Mouse (Mus musculus) C2C12 (cell line): ENCODE results near the gene Gm30083. TPM values are rescaled to one million over a fixed set of nuclear protein-coding genes. Genes with fewer than 3 reads are reported as not detected.

Source experiments
- H3K27me3 ChIP-seq: one replicate; pipeline ENCODE4 v1.6.1; 2011; ENCODE audit not compliant: control insufficient read depth, insufficient read depth, insufficient read length
- H3K36me3 ChIP-seq: one replicate; pipeline ENCODE4 v1.6.1; 2011; ENCODE audit not compliant: control insufficient read depth, insufficient read depth
- H3K4me3 ChIP-seq: one replicate; pipeline ENCODE4 v1.5.1; 2011; ENCODE audit warnings: mild to moderate bottlenecking, control low read depth; ENCODE audit not compliant: poor library complexity, insufficient read depth, severe bottlenecking
- H3K79me2 ChIP-seq: one replicate; pipeline ENCODE4 v1.6.1; 2011; ENCODE audit not compliant: control insufficient read depth, insufficient read depth
- H3K79me3 ChIP-seq: one replicate; pipeline ENCODE4 v1.6.1; 2011; ENCODE audit warnings: low read depth, control low read depth
- H3ac ChIP-seq: one replicate; pipeline ENCODE3; 2011; ENCODE audit warnings: low read depth; ENCODE audit not compliant: control insufficient read depth, insufficient read length
- CEBPB ChIP-seq: IDR thresholded peaks from one replicate; pipeline ENCODE4 v1.6.1; 2011; ENCODE audit warnings: low read depth, mild to moderate bottlenecking, control low read depth, moderate library complexity
- CTCF ChIP-seq: IDR thresholded peaks from one replicate; pipeline ENCODE4 v1.5.1; 2011; ENCODE audit not compliant: control insufficient read depth, insufficient read depth, insufficient read length
- FOSL1 ChIP-seq: IDR thresholded peaks from one replicate; pipeline ENCODE4 v1.8.0; 2011; ENCODE audit warnings: mild to moderate bottlenecking, low read length; ENCODE audit not compliant: poor library complexity, insufficient read depth, severe bottlenecking
- MAX ChIP-seq: IDR thresholded peaks from one replicate; pipeline ENCODE4 v1.6.1; 2011; ENCODE audit warnings: mild to moderate bottlenecking, control low read depth
- MYOD1 ChIP-seq: IDR thresholded peaks from one replicate; pipeline ENCODE4 v1.6.1; 2011; ENCODE audit warnings: low read depth; ENCODE audit not compliant: control insufficient read depth, insufficient read length
- MYOG ChIP-seq: IDR thresholded peaks from one replicate; pipeline ENCODE4 v1.6.1; 2011; ENCODE audit not compliant: control insufficient read depth, insufficient read length; ENCODE audit errors: extremely low read depth
- USF1 ChIP-seq: IDR thresholded peaks from one replicate; pipeline ENCODE4 v1.6.1; 2011; ENCODE audit warnings: low read depth, mild to moderate bottlenecking, control low read depth, moderate library complexity
- polyA plus RNA-seq: library from polyadenylated mRNA; unstranded; fragments of >200 nt; fragmentation: generic; extraction: Trizol; gene quantifications from one replicate; pipeline ENCODE4 v1.2.1, GENCODE M21; 2012; ENCODE audit warnings: missing spikeins

The Gm30083 gene
- polyA plus RNA-seq, 1 experiment: not detected

DNA sequence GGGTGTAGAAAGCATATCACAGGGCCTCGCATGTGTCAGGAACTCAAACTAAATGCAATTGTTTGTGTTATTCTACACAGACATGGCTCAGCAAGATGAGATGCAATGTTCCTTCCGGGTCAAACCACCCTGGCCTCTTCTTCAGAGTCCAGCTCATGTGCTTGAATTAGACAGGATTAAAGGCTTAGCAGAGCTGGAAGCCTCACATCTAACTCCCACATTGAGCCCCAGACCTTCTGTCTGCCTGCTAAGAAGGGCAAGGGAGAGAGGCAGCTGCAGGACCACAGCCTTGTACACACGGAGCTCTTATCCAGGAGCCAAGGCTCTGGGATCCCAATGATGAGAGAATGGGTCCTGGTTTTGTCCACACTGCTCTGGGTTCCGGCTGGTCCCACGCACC lies 61.2 kb downstream of the Gm30083 start, which contains the start of gene Rbp3:
TSS of gene Rbp3 (plus strand) at position 243 of the 400 bp plus-strand sequence.
- H3K79me3 ChIP-seq: no peaks in the 10 kb centered on the region
- H3K4me3 ChIP-seq: no peak within 1 kb of the TSS
- H3K79me2 ChIP-seq: no peaks in the 10 kb centered on the region

DNA sequence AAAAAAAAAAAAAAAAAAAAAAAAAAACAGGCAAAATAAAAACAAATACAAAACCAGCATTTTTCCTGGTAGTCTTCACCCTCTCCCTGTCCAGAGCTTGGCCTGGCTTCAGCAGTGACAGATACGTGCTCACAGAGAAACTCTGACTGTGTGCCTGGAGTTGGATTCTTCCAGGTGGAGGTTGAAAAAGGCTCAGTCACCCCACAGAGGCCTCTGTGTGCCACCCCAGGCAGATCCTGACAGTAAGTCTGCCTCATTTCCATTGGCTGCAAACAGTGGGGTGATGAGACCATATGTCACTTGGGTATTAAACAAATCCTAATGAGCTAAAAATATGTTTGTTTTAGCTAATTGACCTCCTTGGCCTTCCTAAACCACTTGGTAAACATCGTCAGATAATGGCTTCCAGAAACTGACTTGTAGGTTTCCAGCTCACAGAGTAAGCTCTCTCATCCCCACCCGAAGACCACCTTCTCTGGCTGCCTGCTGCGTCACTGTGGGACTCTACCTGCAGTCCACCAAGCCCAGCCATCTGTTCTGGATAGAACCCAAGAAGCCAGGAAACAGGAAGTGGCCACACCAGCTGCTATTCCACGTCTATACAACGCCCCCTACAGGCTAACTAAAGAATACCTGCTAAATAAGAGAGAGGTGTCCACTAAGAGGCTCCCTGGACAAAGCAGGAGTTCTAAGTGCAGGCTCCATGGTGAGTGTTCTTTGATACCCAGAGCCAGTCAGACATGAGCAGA lies 62.6 kb downstream of the Gm30083 start:
- Histone ChIP-seq H3K27me3 (peaks cover 20% of the 10 kb centered on the region), H3K4me3 (no peak overlapping the region), H3K36me3 (no peaks in the 10 kb centered on the region), H3ac (no peak overlapping the region), H3K79me3 (no peaks in the 10 kb centered on the region), H3K79me2 (no peaks in the 10 kb centered on the region)
- TF ChIP-seq MYOG (no peak), FOSL1 (no peak), MAX (no peak), CTCF (no peak), MYOD1 (no peak), USF1 (no peak), CEBPB (no peak)

More for the DNA sequence above, 61.2 kb downstream of the Gm30083 start, which contains the start of gene Rbp3:
- Histone ChIP-seq H3K36me3 (no peaks in the 10 kb centered on the region), H3ac (no peak within 1 kb of the TSS), H3K27me3 (peaks cover 31% of the 10 kb centered on the region)
- no peak for TF ChIP-seq MYOG
- no peak for TF ChIP-seq USF1
- no peak for TF ChIP-seq MAX
- no peak for TF ChIP-seq MYOD1
- TF ChIP-seq CEBPB: no peak
- no peak for TF ChIP-seq FOSL1
- TF ChIP-seq CTCF: no peak

DNA sequence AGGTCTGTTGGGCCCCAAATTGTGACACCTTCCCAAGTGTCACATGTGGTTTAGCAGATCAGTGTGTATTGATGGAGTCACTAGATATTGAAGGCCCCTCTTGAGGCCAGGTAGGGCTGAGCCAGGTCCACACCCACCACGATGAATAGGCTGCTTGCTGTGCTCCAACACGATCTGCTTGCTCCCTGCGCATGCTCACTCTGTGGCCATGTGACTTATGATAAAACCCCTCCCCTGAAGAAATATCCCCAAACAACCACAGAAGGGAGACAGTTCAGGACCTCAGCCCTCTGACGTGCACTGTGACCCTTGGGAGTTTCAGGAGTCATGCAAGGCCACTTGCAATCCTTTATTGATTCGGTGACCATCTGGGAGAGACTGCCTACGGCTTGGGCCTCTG lies 68.9 kb downstream of the Gm30083 start:
- no peaks in the 10 kb centered on the region for H3K79me2 ChIP-seq
- no peak overlapping the region for H3K4me3 ChIP-seq
- H3ac ChIP-seq: no peak overlapping the region
- H3K36me3 ChIP-seq: no peaks in the 10 kb centered on the region
- TF ChIP-seq USF1 (no peak), MYOD1 (no peak), MAX (no peak), FOSL1 (no peak), CEBPB (no peak), MYOG (no peak), CTCF (no peak)
- H3K79me3 ChIP-seq: no peaks in the 10 kb centered on the region
- H3K27me3 ChIP-seq: no peaks in the 10 kb centered on the region

DNA sequence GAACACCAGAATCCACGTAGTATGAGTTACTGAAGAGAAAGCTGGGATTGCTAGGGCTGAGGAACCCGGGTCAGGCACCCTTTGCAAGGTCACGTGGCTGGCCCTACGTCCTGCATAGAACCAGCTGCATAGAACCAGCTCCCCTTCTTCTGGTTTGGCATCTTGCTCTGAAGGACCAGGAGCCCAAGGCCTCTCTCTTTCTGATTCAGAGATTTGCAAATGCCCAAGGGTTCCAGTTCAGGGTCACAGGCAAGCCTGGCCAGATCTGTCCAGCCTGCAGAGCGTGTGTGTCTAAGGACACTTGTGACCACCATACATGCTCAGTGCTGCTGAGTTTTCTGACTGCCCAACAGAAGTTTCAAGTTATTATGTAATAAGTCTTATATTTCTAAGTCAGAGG lies 72.8 kb downstream of the Gm30083 start:
- Histone ChIP-seq H3K27me3 (no peaks in the 10 kb centered on the region), H3K4me3 (no peak overlapping the region), H3ac (no peak overlapping the region), H3K79me3 (no peaks in the 10 kb centered on the region), H3K36me3 (no peaks in the 10 kb centered on the region), H3K79me2 (no peaks in the 10 kb centered on the region)
- TF ChIP-seq CTCF (no peak), MYOG (no peak), FOSL1 (no peak), USF1 (no peak), MYOD1 (no peak), CEBPB (no peak), MAX (no peak)

DNA sequence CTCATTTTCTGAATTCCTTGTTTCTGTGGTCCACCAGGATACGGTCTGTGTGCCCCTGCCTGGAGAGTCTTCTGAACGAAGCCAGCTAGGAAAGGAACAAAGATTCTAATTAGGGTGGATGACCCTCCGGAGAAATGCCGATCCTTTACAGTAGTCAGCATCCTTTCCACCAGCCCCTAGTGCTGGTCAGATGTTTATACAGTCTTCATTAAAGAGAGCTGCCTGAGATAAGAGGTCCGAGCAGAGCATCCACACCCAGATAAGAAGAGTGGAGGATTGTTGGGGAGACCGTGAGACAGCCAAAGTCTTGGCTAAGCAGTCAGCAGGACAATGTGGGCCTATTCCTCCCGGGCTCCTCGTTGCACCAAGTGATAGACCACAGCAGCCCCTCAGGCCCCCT lies 74.2 kb downstream of the Gm30083 start, which contains the start of gene Gdf2:
TSS of gene Gdf2 (plus strand) at position 301 of the 400 bp plus-strand sequence.
- Histone ChIP-seq H3K4me3 (no peak within 1 kb of the TSS), H3K79me3 (no peaks in the 10 kb centered on the region), H3K36me3 (no peaks in the 10 kb centered on the region), H3ac (no peak within 1 kb of the TSS), H3K79me2 (no peaks in the 10 kb centered on the region), H3K27me3 (no peaks in the 10 kb centered on the region)
- TF ChIP-seq USF1 (no peak), CTCF (no peak), MAX (no peak), CEBPB (no peak), MYOD1 (no peak), FOSL1 (no peak), MYOG (no peak)
